Mouse (Mus musculus): ENCODE results near the gene Utrn.

- TF ChIP-seq CTCF (IDR thresholded peaks at IDR 0.05; ENCODE audit: low read depth) (no peak), EP300 (IDR thresholded peaks at IDR 0.05; ENCODE audit: low read depth) (no peak)
Measured at GRCm38 (mm10) chr10:12868189-12869028, 756 bp downstream of the Utrn start.
